Mouse (Mus musculus) thymus, postnatal 4 days (tissue): ENCODE measurements around the gene Doc2b.
"Not testable (repeated sequence)": the region's sequence is repeated elsewhere in the genome, so short reads cannot be mapped to it uniquely, and the experiment has no call there.

Experiments used
- DNase-seq: peaks from one replicate; pipeline ENCODE4 v3.0.0; 2021

Gene Doc2b

DNA sequence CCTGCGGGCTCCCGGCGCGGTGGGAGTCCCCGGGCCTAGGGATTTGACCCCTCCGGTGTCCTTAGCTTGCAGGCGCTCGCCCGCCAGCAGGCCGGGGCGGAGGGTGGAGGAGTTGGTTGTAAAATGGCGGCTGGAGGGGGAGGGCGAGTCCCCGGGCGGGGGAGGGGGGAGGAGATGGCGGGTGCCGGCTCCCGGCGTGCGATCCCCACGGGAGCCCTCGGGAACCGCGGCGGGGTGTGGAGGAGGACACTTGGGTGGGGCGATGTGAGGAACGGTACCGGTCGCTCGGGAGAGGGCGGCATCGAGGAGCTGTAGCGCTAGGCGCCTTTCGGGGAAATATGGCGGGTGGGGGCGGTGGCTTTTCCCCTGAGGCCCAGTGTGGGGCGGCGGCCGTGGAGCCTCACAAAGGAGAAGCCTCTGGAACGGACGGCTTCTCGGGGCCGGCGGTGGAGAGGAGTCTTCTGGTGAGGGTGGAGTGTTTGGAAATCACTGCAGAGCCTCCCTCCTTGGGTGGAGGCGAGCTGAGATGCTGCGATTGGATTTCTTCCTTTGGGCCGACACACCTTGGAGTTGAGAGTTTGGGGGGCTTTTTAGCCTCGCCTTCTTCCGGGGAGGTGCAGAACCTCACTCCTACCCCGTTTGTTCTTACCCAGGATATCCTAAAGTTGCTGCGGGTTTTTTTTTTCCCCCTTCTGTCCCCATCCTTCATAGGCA is 62.5 kb downstream of the Doc2b start:
- peak; percentile 82 for DNase-seq

DNA sequence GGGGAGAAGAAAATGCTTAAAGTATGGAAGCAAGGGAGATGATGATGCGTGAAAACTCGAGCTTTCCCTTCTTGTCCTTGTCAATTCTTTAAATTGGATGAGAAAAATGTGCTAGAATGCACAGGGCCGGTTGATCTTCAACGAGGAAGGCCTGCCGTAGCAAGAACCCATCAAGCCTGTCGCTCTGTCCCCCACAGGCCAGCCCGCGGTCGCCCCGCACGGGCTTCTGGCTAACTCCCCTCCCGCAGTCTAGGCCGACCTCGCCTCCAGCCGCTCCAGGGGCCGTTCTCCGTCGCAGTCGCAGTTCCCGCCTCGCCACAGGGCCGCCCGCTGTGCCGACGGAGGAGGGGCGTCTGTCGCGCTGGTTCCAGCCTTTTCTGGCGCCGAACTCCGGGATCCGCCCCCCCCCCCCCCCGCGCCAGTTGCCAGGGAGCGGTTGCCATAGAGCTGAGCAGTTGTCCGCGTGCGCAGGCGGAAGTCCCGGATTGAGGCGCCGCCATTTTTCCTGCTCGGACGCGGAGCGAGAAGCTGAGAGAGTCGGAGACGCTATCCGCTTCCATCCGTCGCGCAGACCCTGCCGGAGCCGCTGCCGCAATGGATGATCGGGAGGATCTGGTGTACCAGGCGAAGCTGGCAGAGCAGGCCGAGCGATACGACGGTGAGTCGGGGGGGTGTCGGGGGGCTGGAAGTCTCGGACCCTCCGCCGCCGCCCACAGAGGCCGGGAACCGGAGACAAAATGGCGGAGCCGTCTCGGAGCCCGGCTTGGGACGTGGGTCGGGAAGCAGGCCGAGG is 63.2 kb downstream of the Doc2b start, which contains the start of gene Ywhae:
Ywhae (plus strand) TSS at position 436 of the 793 bp plus-strand sequence.
- DNase-seq: peak; percentile 89

GRCm38 (mm10) chr11:75727659-75728058 is 68.2 kb downstream of the Doc2b start:
- not testable (repeated sequence) for DNase-seq

DNA sequence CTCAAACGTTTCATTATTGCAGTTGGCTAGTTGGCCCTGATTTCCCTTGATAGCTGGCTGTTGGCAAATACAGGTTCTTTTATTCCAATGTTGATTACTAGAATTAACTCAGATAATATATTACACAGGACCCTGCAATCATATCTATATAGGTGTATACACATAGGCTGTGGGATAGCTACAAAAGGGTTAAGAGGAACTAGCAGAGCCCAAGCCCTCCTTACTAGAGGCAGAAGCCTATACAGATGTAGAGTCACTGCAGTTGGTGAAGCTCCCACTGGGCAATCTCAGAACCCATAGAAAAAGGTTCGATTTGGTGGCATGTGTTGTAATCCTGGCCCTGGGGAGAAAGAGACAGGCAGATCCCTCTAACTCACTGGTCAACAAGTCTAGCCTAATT is 68.7 kb downstream of the Doc2b start:
- DNase-seq: no peak

DNA sequence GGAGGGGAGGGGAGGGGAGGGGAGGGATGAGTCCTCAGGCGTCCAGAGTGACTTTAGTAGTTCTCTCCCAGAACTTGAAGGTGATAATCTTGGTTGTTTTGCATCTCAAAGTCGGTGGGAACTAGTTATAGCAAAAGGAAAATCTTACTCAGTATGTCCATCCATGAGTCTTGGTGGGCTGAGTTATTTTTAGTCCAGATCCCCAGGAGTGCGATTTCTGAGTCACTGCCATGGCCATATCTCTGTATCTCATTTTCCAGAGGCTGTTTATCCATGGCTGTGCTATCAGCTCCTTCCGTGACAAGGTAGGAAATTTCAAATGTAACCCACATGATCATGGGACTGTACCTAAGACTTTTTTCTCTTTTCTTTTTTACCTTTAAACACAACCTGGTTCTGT is 73.5 kb downstream of the Doc2b start:
- DNase-seq: no peak
